Mouse (Mus musculus) cortical plate, adult 2 months (tissue): ENCODE measurements around the gene BC004004.

ENCODE experiments used
- CTCF ChIP-seq: fragments of 200-500 bp; IDR thresholded peaks from 2 replicates; pipeline ENCODE4 v1.5.1; 2011; ENCODE audit warnings: mild to moderate bottlenecking, control low read depth, low read length; ENCODE audit not compliant: insufficient read depth; ENCODE audit errors: extremely low read depth
- POLR2A ChIP-seq: fragments of 200-500 bp; IDR thresholded peaks from 2 replicates; pipeline ENCODE4 v1.6.1; 2011; ENCODE audit warnings: mild to moderate bottlenecking, low read length, control low read depth; ENCODE audit not compliant: insufficient read depth; ENCODE audit errors: extremely low read depth

DNA sequence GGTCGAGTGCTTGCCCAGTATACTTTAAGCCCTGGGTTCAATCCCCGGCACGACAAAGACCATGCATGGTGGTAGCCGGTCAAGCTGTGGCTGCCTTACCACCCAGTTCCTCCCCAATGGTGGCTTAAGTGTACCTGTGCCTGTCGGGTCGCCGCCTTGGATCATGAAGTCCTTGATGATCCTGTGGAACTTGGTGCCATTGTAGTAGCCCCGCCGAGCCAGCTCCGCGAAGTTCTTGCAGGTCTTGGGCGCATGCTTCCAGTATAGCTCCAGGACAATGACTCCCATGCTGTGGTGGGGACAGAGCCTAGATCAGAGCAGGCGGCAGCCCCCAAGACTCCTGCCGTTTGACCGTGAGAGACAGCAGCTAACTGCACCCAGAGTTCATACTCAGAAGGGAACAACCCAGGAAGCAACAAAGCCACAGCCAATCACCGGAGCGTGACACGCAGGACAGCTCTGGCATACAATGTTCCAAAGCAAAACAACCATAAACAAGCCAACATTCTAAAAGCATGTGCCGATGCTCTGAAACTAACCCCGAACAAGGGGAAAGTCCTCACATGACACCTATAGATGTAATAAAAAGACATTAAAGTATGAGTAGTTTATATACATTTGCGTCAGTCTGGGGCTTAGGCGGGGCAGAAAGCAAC is 6.9 kb upstream of the BC004004 start:
- TF ChIP-seq CTCF (no peak), POLR2A (no peak)
